Mouse (Mus musculus) cerebellum, adult 11 months (tissue): ENCODE measurements at regions not wholly inside any gene's neighbourhood (a gene's known extent, or its start where the extent isn't known, plus 50 kb on each side); places are given as distances from the start of the nearest gene placed in this dataset.

Experiments used
- DNase-seq: peaks from one replicate; pipeline ENCODE4 v3.0.0; 2022

DNA sequence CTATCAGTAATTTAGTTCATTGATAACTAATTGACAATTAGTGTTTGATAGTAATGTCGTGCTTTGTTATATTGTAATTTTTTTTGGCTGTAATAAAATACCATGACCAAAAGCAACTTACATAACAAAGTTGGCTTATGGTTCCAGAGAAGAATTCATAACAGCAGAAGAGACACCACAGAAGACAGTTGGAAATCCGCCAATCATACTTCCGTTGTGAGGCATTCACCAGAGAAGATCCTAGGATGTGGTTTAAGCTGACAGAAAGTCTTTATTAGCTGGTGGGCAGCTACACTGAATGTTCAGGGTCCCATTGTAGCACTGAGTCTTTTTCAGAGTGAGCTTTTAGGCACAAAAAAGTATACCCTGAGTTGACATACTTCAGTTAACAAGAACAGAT, 109.9 kb downstream of the Sec23a start:
- no peak for DNase-seq

DNA sequence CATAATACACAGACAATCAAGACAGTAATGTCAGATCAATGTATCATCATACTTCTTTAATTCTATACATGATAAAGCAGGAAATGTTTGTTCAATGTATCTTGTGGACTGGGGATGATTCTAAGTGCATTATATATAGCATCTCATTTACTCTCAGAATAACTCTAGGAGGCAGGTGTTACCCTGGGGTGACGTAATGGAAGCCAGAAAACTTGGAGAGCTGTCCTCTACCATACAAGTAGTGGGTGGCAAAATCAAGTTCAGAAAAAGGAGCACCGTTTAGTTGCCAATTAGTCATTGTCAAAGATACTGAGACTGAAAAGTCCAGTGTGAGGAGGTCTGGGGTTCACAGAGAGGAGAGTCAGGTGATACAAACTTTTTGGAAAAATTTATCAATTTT, 136.0 kb downstream of the Sec23a start:
- no peak for DNase-seq

DNA sequence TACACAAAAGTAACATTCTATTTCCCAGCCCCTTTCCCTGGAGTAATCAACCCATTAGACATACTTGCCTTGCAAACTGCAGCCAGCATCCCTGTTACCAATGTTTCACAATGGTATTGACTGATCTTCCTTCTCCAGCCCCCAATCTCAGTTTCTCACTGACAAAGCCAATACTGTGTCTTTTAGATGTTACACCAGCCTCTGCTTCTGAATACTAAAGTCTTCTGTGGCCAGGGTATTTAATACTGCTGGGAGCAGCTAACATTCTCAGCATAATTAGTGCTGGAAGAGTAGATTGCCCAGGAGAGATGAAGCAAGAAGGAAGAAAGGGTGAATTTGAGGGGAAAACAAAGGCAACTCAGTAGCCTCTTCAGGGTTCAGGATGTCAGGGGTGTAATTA, 139.4 kb downstream of the Sec23a start:
- no peak for DNase-seq

DNA sequence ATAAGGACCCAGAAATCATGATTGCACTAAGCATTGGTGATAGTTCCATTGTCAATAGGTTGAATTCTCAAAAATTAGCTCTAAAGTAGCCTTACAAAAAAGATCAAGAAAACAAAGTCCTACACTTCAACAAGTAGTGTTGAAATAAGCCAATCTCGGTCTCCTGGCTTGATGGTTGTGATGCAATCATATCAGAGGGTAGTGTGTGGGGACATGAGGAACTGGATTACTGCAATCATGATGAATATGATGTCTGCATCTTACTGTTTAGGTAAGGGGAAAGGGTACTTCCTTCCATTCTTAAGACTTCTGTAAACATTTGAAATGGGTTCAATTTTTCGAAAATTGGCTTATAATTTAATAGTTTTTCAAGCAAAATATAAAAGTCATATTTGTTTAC, 155.3 kb downstream of the Sec23a start:
- no peak for DNase-seq

DNA sequence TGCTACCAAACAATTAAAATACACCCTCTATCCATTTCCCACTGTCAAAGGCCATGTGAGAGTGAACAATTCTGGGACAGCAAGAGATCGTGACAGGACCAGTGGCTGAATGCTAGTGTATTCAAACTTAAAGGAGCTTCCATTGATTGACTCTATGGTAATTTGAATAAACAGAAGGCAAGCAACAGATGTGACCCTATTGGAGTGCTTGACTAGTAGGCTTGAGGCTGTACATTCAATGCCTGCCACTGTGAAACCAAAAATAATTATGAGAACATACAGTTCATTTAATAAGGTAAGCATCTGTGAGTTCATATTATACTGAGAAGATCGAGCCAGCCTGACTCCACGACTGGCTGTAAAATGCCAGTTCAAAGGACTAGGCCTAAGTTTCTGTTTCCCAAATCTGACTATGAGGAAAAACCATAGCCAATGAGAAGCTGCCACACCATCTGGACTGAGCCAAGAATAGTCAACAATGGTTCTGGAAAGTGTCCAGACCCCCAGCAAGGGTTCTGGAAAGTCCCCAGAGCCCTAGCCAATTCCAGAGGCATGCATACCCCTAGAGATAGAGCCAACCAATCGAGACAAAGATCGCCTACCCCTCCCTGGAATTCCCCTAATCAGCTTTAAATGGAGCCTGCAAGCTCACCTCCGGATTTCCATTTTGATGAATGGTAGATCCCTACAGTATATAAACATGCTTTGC, 160.0 kb downstream of the Sec23a start:
- peak; percentile 2 for DNase-seq

DNA sequence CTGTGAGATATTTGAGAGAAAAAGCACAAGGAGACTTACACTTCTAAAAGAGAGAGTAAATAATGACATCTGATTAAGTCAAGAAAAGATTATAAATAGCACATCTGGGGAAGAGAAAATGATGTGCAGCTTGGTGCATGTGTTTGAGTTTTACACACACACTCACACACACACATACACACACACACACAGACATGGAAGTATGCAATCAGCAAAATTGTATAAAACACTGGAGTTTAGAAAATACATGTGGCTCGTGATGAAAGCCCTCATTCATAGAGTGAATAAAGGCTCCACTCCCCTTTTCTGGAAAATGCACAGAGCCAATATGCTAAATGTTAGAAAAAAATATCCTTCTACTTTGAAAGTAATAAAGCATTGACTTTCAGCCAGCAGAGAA, 182.2 kb downstream of the Sec23a start:
- DNase-seq = no peak

DNA sequence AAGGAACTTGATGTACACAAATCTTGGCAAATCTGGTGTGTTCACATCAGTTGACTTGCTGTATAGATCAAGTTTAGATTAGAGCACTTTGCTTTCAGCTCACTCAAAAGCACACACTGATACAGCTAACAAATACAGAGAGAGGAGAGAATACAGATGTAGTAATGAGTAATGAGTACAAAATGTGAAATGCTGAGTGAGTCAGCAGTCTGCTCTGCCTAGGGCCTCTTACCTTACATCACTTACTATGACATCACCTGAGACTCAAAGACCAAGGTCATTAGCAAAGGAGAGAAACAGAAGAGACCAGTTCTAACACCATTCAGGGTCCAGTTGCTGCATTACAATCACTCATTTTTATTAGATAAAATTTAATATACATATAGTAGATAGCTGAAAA, 184.0 kb downstream of the Sec23a start:
- DNase-seq = no peak

DNA sequence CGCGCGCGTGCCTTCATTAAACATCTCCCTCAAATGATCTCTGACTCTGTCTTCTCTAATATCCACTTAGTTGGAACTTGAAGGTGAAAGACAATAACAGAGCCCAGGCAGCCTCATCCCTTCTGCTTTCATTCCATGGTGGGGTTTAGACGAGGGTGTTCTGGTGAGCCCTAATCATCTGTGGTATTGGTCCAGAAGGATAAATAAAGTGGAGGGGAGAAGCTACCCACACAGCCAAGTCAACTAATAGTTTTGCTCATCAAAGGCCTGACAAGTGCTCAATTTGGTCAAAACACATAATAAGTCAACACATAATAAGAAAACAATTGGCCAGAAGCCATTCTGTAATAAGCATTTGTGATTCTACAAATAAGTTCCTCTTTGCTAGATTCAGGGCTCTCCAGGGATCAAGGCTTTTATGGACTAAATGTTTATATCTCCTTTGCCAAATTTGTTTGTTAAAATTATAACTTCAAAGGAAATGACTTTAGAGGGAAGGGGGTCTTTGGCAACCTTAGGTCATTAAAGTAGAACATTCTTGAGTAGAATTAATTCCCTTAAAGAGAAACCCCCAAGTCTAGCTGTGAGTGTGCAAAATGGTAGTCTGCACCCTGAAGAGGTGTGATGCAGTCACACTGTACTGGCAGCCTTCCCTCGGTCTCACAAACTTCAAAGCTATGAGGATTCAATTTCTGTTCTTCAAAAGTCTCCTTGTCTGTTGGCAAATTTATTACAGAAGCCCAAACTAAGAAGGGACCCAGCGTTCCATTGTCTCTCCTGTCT, 186.5 kb downstream of the Sec23a start:
- DNase-seq = no peak

DNA sequence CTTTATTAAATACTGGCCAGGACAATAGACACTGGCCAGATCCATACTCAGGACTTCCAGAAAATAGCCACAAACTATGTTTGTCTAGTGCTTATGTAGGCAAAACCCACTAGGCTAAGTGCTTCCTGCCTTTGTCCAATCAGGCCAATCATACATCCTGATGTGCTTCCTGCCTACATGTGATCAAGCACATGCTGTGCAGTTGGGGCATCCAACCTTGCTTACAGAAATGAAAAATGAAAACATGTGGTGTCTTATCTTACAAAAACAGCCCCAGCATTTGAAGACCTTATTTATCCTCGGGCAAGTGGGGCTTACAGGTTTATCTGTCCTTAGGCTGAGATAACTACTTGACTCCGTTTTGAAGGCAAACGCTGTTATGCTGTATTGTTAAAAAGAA, 188.8 kb downstream of the Sec23a start:
- DNase-seq = no peak

DNA sequence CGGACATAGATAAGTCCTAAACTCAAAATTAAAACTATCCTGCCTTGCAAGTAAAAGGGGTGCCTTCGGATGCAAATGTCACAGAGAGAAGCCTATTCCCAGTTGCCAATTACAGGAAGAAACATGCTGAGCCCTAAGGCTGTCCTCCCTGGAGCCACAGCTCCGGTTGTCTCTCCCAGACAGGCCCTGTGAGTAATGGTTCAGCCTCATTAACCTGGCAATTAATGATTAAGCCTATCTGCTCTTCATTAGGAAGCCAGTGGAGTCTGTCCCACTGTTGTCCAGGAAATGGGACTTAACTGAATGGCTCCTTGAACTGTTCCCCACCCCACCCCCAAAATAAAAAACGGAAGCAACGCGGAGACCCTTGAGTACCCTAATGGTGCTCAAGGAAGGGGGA, 207.7 kb downstream of the Sec23a start:
- DNase-seq = no peak

DNA sequence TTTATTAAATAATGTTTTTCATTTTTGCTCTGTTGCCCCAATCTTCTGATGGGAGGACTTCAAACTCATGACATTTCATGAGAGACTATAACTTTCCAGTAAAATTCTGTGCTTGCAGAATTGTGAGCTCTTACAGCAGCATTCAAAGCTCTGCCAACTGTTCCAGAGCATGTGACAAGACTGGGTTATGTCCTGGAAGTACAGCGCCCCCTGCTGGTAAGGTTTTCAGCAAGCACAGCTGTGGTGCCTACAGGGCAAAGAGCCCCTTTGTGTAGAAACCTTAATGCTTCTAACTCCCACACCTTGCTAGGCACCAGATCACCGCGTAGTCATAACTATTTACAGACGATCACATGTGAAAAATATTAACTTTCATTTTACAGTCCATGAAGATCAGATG, 209.4 kb downstream of the Sec23a start:
- DNase-seq = peak; percentile 12
